Mouse (Mus musculus): ENCODE data around the gene Cand1. TPM values are rescaled to one million over a fixed set of nuclear protein-coding genes. Genes with fewer than 3 reads are reported as not detected.

Cand1 gene
- total RNA-seq, 2 experiments from 2014 or later: 35.6 to 42.8 TPM

DNA sequence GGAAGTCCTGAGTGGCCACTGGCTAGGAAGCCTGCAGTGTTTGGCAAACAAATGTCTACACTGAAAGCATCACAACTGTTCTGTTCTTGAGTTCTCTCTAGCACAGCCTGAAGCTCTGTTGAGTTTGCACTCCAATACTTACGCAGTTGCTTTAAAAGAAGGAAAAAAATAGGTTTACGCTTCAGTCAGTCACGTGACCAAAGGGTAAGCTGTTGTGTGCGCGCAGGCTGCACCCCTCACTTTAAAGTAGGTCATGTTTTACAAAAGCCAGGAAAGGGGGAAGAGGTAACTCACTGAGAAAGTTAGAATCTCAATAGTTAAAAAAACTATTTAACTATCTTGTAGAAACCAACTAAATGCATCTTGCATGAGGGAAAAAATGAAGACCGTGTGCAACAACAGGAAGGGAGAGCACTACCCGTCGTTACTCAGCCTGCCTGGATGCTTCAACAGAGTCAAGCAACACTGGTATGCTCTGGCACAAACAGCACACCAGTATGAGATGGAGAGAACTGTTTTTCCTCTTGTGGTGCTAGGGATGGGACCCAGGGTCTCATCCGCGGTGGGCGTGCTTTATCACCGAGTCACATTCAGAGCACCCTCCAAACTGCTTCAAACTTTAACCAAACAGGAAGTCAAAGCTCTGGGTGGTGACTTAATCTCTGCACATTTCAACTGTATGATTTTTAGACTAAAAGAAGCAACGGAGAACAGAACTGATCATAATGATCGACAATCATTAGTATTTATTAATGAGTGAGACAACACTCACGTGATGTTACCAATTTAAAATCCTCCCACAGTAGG, 21.4 kb downstream of the Cand1 start:
- intact Hi-C loops (cut with DNase I): no loop called here
- DNase-seq (ENCODE audit: low spot score): no peak

DNA sequence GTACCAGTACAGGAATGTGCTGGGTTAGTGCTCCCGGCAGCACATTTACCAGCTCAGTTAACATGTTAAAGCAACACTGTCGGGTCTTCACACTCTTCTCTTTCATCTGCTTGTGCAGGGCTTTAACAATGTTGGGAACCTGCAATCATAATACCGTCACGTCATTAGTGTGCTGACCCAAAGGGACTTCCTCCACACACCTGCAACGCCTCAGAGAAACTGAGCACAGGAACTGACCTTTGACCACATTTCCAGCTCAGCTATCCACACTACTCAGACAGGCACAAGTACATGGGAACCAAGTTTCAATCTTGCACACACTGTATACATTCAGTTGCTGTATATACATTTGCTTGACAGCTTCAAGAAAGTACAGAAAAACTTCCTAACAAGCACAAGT, 27.4 kb downstream of the Cand1 start:
- intact Hi-C loops (cut with DNase I): no loop called here
- DNase-seq (ENCODE audit: low spot score): no peak

- intact Hi-C loops (cut with DNase I): no loop called here
- DNase-seq (ENCODE audit: low spot score): no peak
These were observed 28.6 kb downstream of the Cand1 start for GRCm38 (mm10) chr10:119211251-119211650.

GRCm38 (mm10) chr10:119206309-119206932, 33.4 kb downstream of the Cand1 start:
- intact Hi-C loops (cut with DNase I): no loop called here
- DNase-seq (ENCODE audit: low spot score): no peak

- no peak for DNase-seq (ENCODE audit: low spot score)
- intact Hi-C loops (cut with DNase I): no loop called here
These were observed 34.6 kb downstream of the Cand1 start for GRCm38 (mm10) chr10:119205229-119205628.

- intact Hi-C loops (cut with DNase I): no loop called here
- no peak for DNase-seq (ENCODE audit: low spot score)
These were observed 35.4 kb downstream of the Cand1 start for GRCm38 (mm10) chr10:119204334-119204946.

- no peak for DNase-seq (ENCODE audit: low spot score)
- intact Hi-C loops (cut with DNase I): no loop called here
These were observed 40.0 kb downstream of the Cand1 start for GRCm38 (mm10) chr10:119199864-119200263.

DNA sequence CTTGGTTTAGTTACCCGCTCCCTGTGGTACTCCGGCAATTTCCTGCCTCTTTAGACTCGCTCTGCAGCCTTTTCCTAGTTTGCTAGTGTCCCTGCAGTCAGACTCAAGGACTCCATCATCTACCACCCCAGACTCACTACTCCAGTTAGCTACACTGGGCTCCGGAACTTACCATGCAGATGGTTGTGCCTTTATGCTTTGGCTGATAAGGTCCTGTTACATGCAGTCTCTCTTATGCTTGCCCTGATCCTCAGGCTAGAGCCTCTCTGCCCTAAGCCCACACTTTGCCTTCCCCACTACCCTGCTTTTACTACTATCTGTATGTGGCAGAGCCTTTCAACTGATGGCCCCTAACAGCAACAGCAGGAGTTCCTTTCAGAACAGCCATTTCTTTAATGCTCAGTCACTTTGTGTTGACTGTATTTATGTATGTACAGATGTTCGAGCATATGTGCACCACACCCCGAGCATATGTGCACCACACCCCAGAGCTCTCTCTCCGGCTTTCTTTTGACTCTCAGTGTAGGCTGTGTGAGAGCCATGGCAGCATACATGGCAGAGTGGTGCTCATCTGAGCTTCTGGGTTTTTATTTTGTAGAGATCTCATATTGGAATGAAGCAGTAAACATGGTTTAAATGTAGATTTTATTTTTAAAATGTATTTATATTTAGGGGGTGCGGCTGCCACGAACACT, 41.5 kb downstream of the Cand1 start:
- DNase-seq (ENCODE audit: low spot score): no peak
- intact Hi-C loops (cut with DNase I): no loop called here

GRCm38 (mm10) chr10:119197621-119198150, 42.2 kb downstream of the Cand1 start:
- no peak for DNase-seq (ENCODE audit: low spot score)
- intact Hi-C loops (cut with DNase I): no loop called here

GRCm38 (mm10) chr10:119192598-119193372, 47.1 kb downstream of the Cand1 start:
- intact Hi-C loops (cut with DNase I): no loop called here
- no peak for DNase-seq (ENCODE audit: low spot score)

GRCm38 (mm10) chr10:119187720-119188119, 52.1 kb downstream of the Cand1 start:
- intact Hi-C loops (cut with DNase I): no loop called here
- no peak for DNase-seq (ENCODE audit: low spot score)

- DNase-seq (ENCODE audit: low spot score): no peak
- intact Hi-C loops (cut with DNase I): no loop called here
These were observed 70.2 kb downstream of the Cand1 start for GRCm38 (mm10) chr10:119169656-119170055.

DNA sequence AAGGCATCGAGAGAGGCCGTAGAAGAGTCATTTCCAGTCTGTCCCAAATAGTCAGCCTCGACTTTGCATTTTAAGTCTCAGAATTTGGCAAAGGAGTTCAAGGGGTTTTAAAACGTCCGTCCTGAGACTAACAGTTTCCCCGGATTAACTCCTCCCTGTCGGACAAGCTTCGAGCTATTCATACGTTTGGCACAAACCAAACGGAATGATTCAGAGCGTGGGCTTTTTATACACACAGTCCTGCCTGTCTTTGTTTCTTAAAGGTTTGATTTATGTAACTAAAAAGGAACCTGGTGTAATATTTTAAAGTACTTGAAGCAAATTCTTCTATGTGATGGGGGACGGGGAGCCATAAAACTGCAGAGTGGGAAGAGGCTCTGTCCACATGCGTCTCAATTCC, 70.6 kb downstream of the Cand1 start:
- DNase-seq (ENCODE audit: low spot score): no peak
- intact Hi-C loops (cut with DNase I): no loop called here

GRCm38 (mm10) chr10:119168791-119169190, 71.1 kb downstream of the Cand1 start:
- no peak for DNase-seq (ENCODE audit: low spot score)
- intact Hi-C loops (cut with DNase I): no loop called here

DNA sequence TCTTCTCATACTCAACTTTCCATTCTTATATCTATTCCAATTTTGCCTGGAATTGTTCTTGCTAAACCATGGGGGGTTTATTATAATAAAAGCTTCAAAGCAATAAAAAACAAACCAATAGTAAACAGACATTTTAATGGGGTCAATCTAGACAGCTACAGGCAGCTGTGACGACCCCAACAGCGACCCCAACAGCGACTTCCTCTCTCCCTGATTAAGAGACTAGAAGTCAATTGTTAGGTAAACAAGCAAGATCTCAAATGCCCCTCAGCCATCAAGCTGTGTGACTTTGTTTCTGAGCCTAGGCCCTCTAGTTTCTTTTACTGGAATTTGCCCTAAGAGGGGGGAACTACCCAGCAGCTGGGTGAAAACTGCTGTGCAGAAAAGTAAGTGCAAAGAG, 72.0 kb downstream of the Cand1 start:
- intact Hi-C loops (cut with DNase I): no loop called here
- DNase-seq (ENCODE audit: low spot score): no peak

- no peak for DNase-seq (ENCODE audit: low spot score)
These were observed 74.8 kb downstream of the Cand1 start for GRCm38 (mm10) chr10:119165051-119165450.

DNA sequence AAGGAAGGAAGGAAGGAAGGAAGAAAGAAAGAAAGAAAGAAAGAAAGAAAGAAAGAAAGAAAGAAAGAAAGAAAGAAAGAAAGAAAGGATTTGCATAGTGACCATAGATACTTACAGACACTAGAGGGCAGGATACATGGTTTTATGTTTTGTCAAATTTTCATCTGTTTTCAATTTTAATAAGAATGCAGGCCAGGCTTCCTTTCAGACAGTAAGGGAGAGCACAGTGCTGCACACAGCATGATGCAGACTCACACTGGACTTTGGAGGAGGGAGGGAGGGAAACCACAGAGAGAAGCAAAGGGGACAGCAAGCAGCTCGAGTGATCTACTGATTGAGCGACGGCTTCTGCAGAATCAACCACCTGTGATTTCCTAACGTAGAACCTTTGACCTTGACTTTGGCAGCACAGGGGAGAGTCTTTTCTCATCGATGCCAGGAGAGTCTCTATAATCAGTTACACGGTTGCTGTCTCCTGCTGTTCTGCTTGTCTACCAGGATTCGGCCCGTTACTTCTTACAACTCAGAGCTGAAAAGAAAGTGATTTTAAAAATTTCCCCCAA, 78.0 kb downstream of the Cand1 start:
- intact Hi-C loops (cut with DNase I): no loop called here
- DNase-seq (ENCODE audit: low spot score): no peak

More at GRCm38 (mm10) chr10:119165051-119165450, 74.8 kb downstream of the Cand1 start:
- intact Hi-C loops (cut with DNase I): no loop called here

- intact Hi-C loops (cut with DNase I): no loop called here
- DNase-seq (ENCODE audit: low spot score): no peak
These were observed 79.7 kb downstream of the Cand1 start for GRCm38 (mm10) chr10:119160161-119160560.

DNA sequence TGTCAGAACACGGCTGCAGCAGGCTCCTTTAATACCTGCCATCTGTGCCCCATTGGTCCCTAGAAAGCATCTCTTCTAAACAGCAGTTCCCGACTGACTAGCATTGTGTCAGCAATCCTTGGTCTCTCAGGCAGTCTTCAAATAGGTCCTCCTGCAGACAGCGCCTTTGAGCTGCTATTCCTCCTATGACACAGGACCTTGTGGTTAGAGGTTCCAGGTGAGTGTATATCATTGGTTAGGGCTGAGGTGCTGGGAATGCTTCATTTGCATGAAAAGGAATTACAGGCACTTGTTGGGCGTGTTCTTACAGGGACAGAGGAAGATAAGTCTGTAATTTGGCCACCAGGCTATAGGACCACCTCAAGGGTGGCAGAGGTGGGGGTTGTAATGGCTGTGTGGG, 90.6 kb downstream of the Cand1 start:
- DNase-seq (ENCODE audit: low spot score): no peak
- intact Hi-C loops (cut with DNase I): no loop called here
